Mouse (Mus musculus) activated CD4-positive, CD25-positive, alpha-beta regulatory T cell, adult 4 months (primary cell): ENCODE results near the gene RPS10-NUDT3. TPM values are rescaled to one million over a fixed set of nuclear protein-coding genes. Genes with fewer than 3 reads are reported as not detected.

Experiments
- ATAC-seq: one replicate; pipeline ENCODE4 v1.8.0; 2017
- polyA plus RNA-seq, 2 experiments: library from polyadenylated mRNA; unstranded; fragments of 100-300 nt; shearing (Covaris generic); gene quantifications; one replicate each; pipeline ENCODE4 v1.2.1; 2017

Gene RPS10-NUDT3
- polyA plus RNA-seq, 2 experiments from 2014 or later: not detected

GRCm38 (mm10) chr17:27552215-27553201, 82.5 kb downstream of the RPS10-NUDT3 start:
- no peak for ATAC-seq

GRCm38 (mm10) chr17:27551393-27551940, 83.6 kb downstream of the RPS10-NUDT3 start:
- ATAC-seq: no peak

GRCm38 (mm10) chr17:27549234-27549633, 85.8 kb downstream of the RPS10-NUDT3 start:
- no peak for ATAC-seq

GRCm38 (mm10) chr17:27547253-27547868, 87.7 kb downstream of the RPS10-NUDT3 start:
- no peak for ATAC-seq

GRCm38 (mm10) chr17:27546574-27547085, 88.4 kb downstream of the RPS10-NUDT3 start:
- ATAC-seq: no peak

- ATAC-seq: no peak
Measured at GRCm38 (mm10) chr17:27545991-27546390, 89.0 kb downstream of the RPS10-NUDT3 start.

- no peak for ATAC-seq
Measured at GRCm38 (mm10) chr17:27544551-27544950, 90.5 kb downstream of the RPS10-NUDT3 start.

GRCm38 (mm10) chr17:27541984-27542383, 93.0 kb downstream of the RPS10-NUDT3 start:
- no peak for ATAC-seq

GRCm38 (mm10) chr17:27541261-27541660, 93.8 kb downstream of the RPS10-NUDT3 start:
- ATAC-seq: no peak

GRCm38 (mm10) chr17:27534718-27535117, 100.3 kb downstream of the RPS10-NUDT3 start:
- peak; percentile 54 for ATAC-seq

GRCm38 (mm10) chr17:27533354-27533753, 101.7 kb downstream of the RPS10-NUDT3 start:
- no peak for ATAC-seq

GRCm38 (mm10) chr17:27532095-27532494, 102.9 kb downstream of the RPS10-NUDT3 start:
- ATAC-seq: no peak

Other genes with a start within 250 kb of the RPS10-NUDT3 start
- under 1 TPM in 1 of 2 experiments, not detected in 1; 0.18 TPM for gene Grm4, start 113.8 kb downstream of the RPS10-NUDT3 start, polyA plus RNA-seq
- gene Hmga1, start 78.7 kb downstream of the RPS10-NUDT3 start, polyA plus RNA-seq: 10 to 100 TPM; 48.0 to 73.5 TPM
- gene AI413582, start 69.5 kb downstream of the RPS10-NUDT3 start, polyA plus RNA-seq: 100 to 1,000 TPM in 1 of 2 experiments, 10 to 100 TPM in 1; 98.5 to 118 TPM
- gene Nudt3, start 11.7 kb downstream of the RPS10-NUDT3 start, polyA plus RNA-seq: 10 to 100 TPM; 34.7 to 38.1 TPM
- 1,000 to 10,000 TPM; 1,853 to 2,245 TPM for gene Rps10, start 1.4 kb upstream of the RPS10-NUDT3 start, polyA plus RNA-seq
- 10 to 100 TPM; 26.9 to 41.1 TPM for gene Pacsin1, start 20.3 kb upstream of the RPS10-NUDT3 start, polyA plus RNA-seq
- gene Spdef, start 93.7 kb upstream of the RPS10-NUDT3 start, polyA plus RNA-seq: under 1 TPM in 1 of 2 experiments, not detected in 1; 0.50 TPM
- gene D17Wsu92e, start 185.4 kb upstream of the RPS10-NUDT3 start, polyA plus RNA-seq: 10 to 100 TPM; 14.1 to 15.2 TPM
- 100 to 1,000 TPM; 108 to 126 TPM for gene Snrpc, start 202.9 kb upstream of the RPS10-NUDT3 start, polyA plus RNA-seq
- 1 to 10 TPM in 1 of 2 experiments, under 1 TPM in 1; 0.93 to 1.4 TPM for gene Uhrf1bp1, start 221.2 kb upstream of the RPS10-NUDT3 start, polyA plus RNA-seq